Mouse (Mus musculus) forebrain, postnatal 0 days (tissue): ENCODE data around the gene Hivep2. TPM values are rescaled to one million over a fixed set of nuclear protein-coding genes. Genes with fewer than 3 reads are reported as not detected.

Source experiments
- ATAC-seq: fragments of 200-750 bp; cut with Nextera tagmentation; 2 replicates; pipeline ENCODE4 v1.8.0; 2017; ENCODE audit warnings: mild to moderate bottlenecking, moderate library complexity
- DNase-seq: peaks from one replicate; pipeline ENCODE4 v3.0.0-alpha.2; 2015
- H3K27ac ChIP-seq: fragments of 300-500 bp; sonication (generic); 2 replicates; pipeline ENCODE4 v1.5.1; 2014; ENCODE audit warnings: low read depth, mild to moderate bottlenecking, antibody characterized with exemption, low read length, moderate library complexity, mixed read lengths
- H3K27me3 ChIP-seq: fragments of 300-500 bp; sonication (generic); 2 replicates; pipeline ENCODE4 v1.6.1; 2014; ENCODE audit warnings: mild to moderate bottlenecking, low read length, mixed read lengths; ENCODE audit not compliant: insufficient read depth
- H3K36me3 ChIP-seq: fragments of 300-500 bp; sonication (generic); 2 replicates; pipeline ENCODE4 v1.6.1; 2014; ENCODE audit warnings: mild to moderate bottlenecking, moderate library complexity; ENCODE audit not compliant: insufficient read depth
- H3K4me1 ChIP-seq: fragments of 300-500 bp; sonication (generic); 2 replicates; pipeline ENCODE4 v1.6.1; 2014; ENCODE audit warnings: antibody characterized with exemption; ENCODE audit not compliant: insufficient read depth
- H3K4me2 ChIP-seq: fragments of 300-500 bp; sonication (generic); 2 replicates; pipeline ENCODE4 v1.6.1; 2014; ENCODE audit warnings: low read depth, mild to moderate bottlenecking, moderate library complexity
- H3K4me3 ChIP-seq: fragments of 300-500 bp; sonication (generic); 2 replicates; pipeline ENCODE4 v1.5.1; 2014; ENCODE audit warnings: low read depth, low read length, mixed read lengths
- H3K9ac ChIP-seq: fragments of 300-500 bp; sonication (generic); 2 replicates; pipeline ENCODE4 v1.6.1; 2014; ENCODE audit warnings: mild to moderate bottlenecking
- H3K9me3 ChIP-seq: fragments of 300-500 bp; sonication (generic); 2 replicates; pipeline ENCODE4 v1.6.1; 2016; ENCODE audit warnings: low read length
- CTCF ChIP-seq: sonication (generic); IDR thresholded peaks from 2 replicates; pipeline ENCODE4 v1.5.1; 2016; ENCODE audit warnings: antibody characterized with exemption, control low read depth, low read depth
- WGBS: fragments of 180-500 bp; shearing (Covaris S2); extraction: QIAGEN DNeasy Blood & Tissue Kit; methylation state at CpG from one replicate; pipeline ENCODE4 v1.1.7; 2014; 5-methylcytosine and 5-hydroxymethylcytosine counted together
- polyA plus RNA-seq: library from polyadenylated mRNA; unstranded; fragments of >200 nt; fragmentation: Nextera tagmentation; extraction: Ambion mirVana; gene quantifications from 2 replicates; pipeline ENCODE4 v1.2.1, GENCODE M21; 2015
- total RNA-seq: library from RNA; depleted of rRNA; stranded (reverse); fragments of >200 nt; gene quantifications from 2 replicates; pipeline ENCODE4 v1.2.3, GENCODE M21; 2014

The Hivep2 gene
- total and polyA plus RNA-seq, 2 experiments from 2014 or later = 22.9 to 55.4 TPM

GRCm38 (mm10) chr10:13983631-13984030 lies 17.8 kb downstream of the Hivep2 start:
- no peak for DNase-seq
- H3K4me1 ChIP-seq = no peaks in the 10 kb centered on the region; the same call in 1 of the 2 replicates
- no peaks in the 10 kb centered on the region for H3K9me3 ChIP-seq
- H3K36me3 ChIP-seq = no peaks in the 10 kb centered on the region
- no peak overlapping the region for H3K4me2 ChIP-seq
- H3K9ac ChIP-seq = no peak overlapping the region
- H3K27me3 ChIP-seq = no peaks in the 10 kb centered on the region
- no peak overlapping the region for H3K27ac ChIP-seq
- no peak overlapping the region for H3K4me3 ChIP-seq
- no peak for ATAC-seq
- no peak for TF ChIP-seq CTCF
- 66% methylated on average over 12 of the region's 12 CpGs for WGBS

GRCm38 (mm10) chr10:13984233-13984632 lies 18.4 kb downstream of the Hivep2 start:
- Histone ChIP-seq H3K9me3 (no peaks in the 10 kb centered on the region), H3K4me1 (no peaks in the 10 kb centered on the region; the same call in 1 of the 2 replicates), H3K36me3 (no peaks in the 10 kb centered on the region), H3K27me3 (no peaks in the 10 kb centered on the region), H3K4me2 (no peak overlapping the region), H3K4me3 (no peak overlapping the region), H3K27ac (no peak overlapping the region), H3K9ac (no peak overlapping the region)
- ATAC-seq (no peak), DNase-seq (no peak)
- TF ChIP-seq CTCF = no peak

- no peak for TF ChIP-seq CTCF
These were observed 20.7 kb downstream of the Hivep2 start for GRCm38 (mm10) chr10:13986539-13986938.

GRCm38 (mm10) chr10:13987336-13987735 lies 21.5 kb downstream of the Hivep2 start:
- ATAC-seq (no peak), DNase-seq (no peak)
- TF ChIP-seq CTCF = no peak
- no peak overlapping the region for H3K4me3 ChIP-seq
- WGBS = 76% methylated on average over 3 of the region's 3 CpGs
- no peaks in the 10 kb centered on the region for H3K36me3 ChIP-seq
- no peaks in the 10 kb centered on the region for H3K27me3 ChIP-seq
- no peak overlapping the region for H3K27ac ChIP-seq
- no peaks in the 10 kb centered on the region; the same call in 1 of the 2 replicates for H3K4me1 ChIP-seq
- H3K9ac ChIP-seq = no peak overlapping the region
- H3K4me2 ChIP-seq = no peak overlapping the region
- no peaks in the 10 kb centered on the region for H3K9me3 ChIP-seq

More at GRCm38 (mm10) chr10:13986539-13986938, 20.7 kb downstream of the Hivep2 start:
- Histone ChIP-seq H3K4me2 (no peak overlapping the region), H3K4me3 (no peak overlapping the region), H3K27me3 (no peaks in the 10 kb centered on the region), H3K9ac (no peak overlapping the region), H3K27ac (no peak overlapping the region), H3K4me1 (no peaks in the 10 kb centered on the region; the same call in 1 of the 2 replicates), H3K9me3 (no peaks in the 10 kb centered on the region), H3K36me3 (no peaks in the 10 kb centered on the region)
- DNase-seq (no peak), ATAC-seq (no peak)
- 87% methylated on average over 2 of the region's 2 CpGs for WGBS

- H3K4me2 ChIP-seq = no peak overlapping the region
- no peaks in the 10 kb centered on the region for H3K9me3 ChIP-seq
- WGBS = 79% methylated on average over 9 of the region's 9 CpGs
These were observed 22.4 kb downstream of the Hivep2 start for GRCm38 (mm10) chr10:13988280-13988679.

GRCm38 (mm10) chr10:13988757-13989156 lies 22.9 kb downstream of the Hivep2 start:
- H3K27me3 ChIP-seq = no peaks in the 10 kb centered on the region
- no peak overlapping the region for H3K4me3 ChIP-seq
- no peak overlapping the region for H3K4me2 ChIP-seq
- no peaks in the 10 kb centered on the region for H3K36me3 ChIP-seq
- no peaks in the 10 kb centered on the region for H3K4me1 ChIP-seq
- H3K27ac ChIP-seq = no peak overlapping the region
- DNase-seq (no peak), ATAC-seq (no peak)
- no peaks in the 10 kb centered on the region for H3K9me3 ChIP-seq
- no peak for TF ChIP-seq CTCF
- 90% methylated on average over 4 of the region's 4 CpGs for WGBS
- H3K9ac ChIP-seq = no peak overlapping the region

More at GRCm38 (mm10) chr10:13988280-13988679, 22.4 kb downstream of the Hivep2 start:
- ATAC-seq (no peak), DNase-seq (no peak)
- Histone ChIP-seq H3K4me1 (no peaks in the 10 kb centered on the region; the same call in 1 of the 2 replicates), H3K27ac (no peak overlapping the region), H3K9ac (no peak overlapping the region), H3K36me3 (no peaks in the 10 kb centered on the region), H3K27me3 (no peaks in the 10 kb centered on the region), H3K4me3 (no peak overlapping the region)
- no peak for TF ChIP-seq CTCF

- no peak for TF ChIP-seq CTCF
- no peak overlapping the region for H3K4me2 ChIP-seq
- H3K27ac ChIP-seq = no peak overlapping the region
- no peaks in the 10 kb centered on the region for H3K9me3 ChIP-seq
- no peaks in the 10 kb centered on the region for H3K4me1 ChIP-seq
- H3K9ac ChIP-seq = no peak overlapping the region
- ATAC-seq = no peak
- WGBS = 70% methylated on average over 2 of the region's 2 CpGs
- H3K27me3 ChIP-seq = no peaks in the 10 kb centered on the region
- H3K4me3 ChIP-seq = no peak overlapping the region
- no peak for DNase-seq
- no peaks in the 10 kb centered on the region for H3K36me3 ChIP-seq
These were observed 25.0 kb downstream of the Hivep2 start for GRCm38 (mm10) chr10:13990842-13991241.
